8 mouse cellular contexts compared by ENCODE assay signal in the genomic region with DNA sequence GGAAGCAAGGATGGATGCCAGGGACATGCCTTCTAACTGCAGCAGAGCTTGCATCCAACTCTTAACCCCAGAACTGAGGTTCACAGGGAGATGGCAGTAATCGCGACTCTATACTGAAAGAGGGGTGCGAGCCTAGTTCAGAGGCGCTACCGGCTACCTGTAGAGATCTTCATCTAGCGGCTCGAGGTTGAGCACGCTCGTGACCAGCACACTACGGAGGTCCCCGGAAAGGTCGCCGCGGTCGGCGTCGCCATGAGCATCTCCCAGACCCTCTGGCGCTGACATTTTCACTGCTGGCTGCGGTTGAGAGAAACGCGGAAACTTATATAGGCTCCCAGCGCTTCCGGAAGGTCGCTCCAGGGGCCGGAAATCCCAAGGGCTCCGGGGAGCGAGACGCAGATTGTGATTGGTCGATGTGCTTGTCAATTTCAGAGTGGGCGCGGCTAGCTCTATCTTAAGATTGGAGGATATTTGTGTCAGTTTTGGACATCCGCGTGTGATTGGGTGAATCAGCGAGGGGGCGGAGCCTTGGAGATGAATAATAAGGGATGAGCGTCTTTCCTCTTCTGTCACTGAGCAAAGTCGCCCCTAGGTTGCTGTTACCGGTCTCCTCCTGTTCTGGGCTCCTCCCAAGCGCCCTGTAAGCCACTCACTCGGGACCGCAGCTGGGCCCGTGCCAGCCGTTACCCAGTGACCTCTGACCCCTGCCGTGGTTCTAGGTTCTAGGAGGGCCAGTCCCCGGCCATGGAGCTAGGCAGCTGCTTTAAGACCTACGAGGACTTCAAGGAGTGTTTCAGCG. TPM values are rescaled to one million over a fixed set of nuclear protein-coding genes. Genes with fewer than 3 reads are reported as not detected.
A peak's percentile ranks its signal among the peaks of the same experiment; 100 is the strongest.
DNase-seq lines count a peak whose midpoint lies in the region; ATAC-seq lines count a peak whose summit lies in the region.

A gene (minus strand): TSS at position 350 of the 799 bp plus-strand sequence.
A gene (plus strand): TSS at position 566 of the 799 bp plus-strand sequence.

- H3K27me3 ChIP-seq in hindbrain, embryonic 11.5 days (ENCODE audit: control insufficient read depth, insufficient read depth, low read length): no peaks in the 10 kb centered on the region

- WGBS in hindbrain, embryonic 11.5 days: under 1% methylated on average over 47 of the region's 47 CpGs

- peaks cover 3% of the 10 kb centered on the region; the same call in 1 of the 2 replicates for H3K36me3 ChIP-seq in hindbrain, embryonic 11.5 days (ENCODE audit: control insufficient read depth, insufficient read depth, low read length)

- peaks cover 4% of the 10 kb centered on the region for H3K4me1 ChIP-seq in hindbrain, embryonic 11.5 days (replicated peaks; ENCODE audit: control insufficient read depth, insufficient read depth, low read length)

- peak within 1 kb of the TSS; percentile 83 for H3K4me3 ChIP-seq in hindbrain, embryonic 11.5 days (ENCODE audit: low read depth, low read length)

- H3K9me3 ChIP-seq in hindbrain, embryonic 11.5 days (ENCODE audit: control insufficient read depth, low read length): no peaks in the 10 kb centered on the region

- H3K27ac ChIP-seq in hindbrain, embryonic 11.5 days (ENCODE audit: low read depth, low read length): peak within 1 kb of the TSS; percentile 77

- DNase-seq in MN1 (ENCODE audit: low spot score): peak; percentile 99
- DNase-seq in cerebellum, adult 9-10 months: peak; percentile 99
- peak; percentile 98 for DNase-seq in hindbrain, embryonic 11.5 days (ENCODE audit: low spot score)
- DNase-seq in layer of hippocampus, postnatal 10 days (ENCODE audit: low spot score in 2 of 2): peak; percentile 100
- peak; percentile 99 for DNase-seq in lung, postnatal 10 days
- peak; percentile 95 for DNase-seq in ovary, postnatal 36 days (ENCODE audit: low spot score)
- DNase-seq in thymus, postnatal 25 days: peak; percentile 99

- H3K4me2 ChIP-seq in hindbrain, embryonic 11.5 days (replicated peaks; ENCODE audit: low read depth, low read length): peak within 1 kb of the TSS; percentile 77

- peak; percentile 97 for ATAC-seq in frontal cortex, adult (ENCODE audit: low TSS enrichment)
- ATAC-seq in hindbrain, embryonic 11.5 days (ENCODE audit: low FRiP score): peak; percentile 97

- H3K9ac ChIP-seq in hindbrain, embryonic 11.5 days (ENCODE audit: low read depth, low read length): peak within 1 kb of the TSS; percentile 75

RNA-seq across cellular contexts. Expression of the first gene that starts in this region (rescaled TPM):
- polyA plus RNA-seq in hindbrain, embryonic 11.5 days (2014; fragmentation: Nextera tagmentation; extraction: Ambion mirVana): 11.9 and 12.8 TPM in 2 replicates
- 10 to 100 TPM; 24.1 to 28.6 TPM for total RNA-seq in layer of hippocampus, postnatal 10 days (2021)

RNA-seq across cellular contexts. Expression of the second gene that starts in this region (rescaled TPM):
- polyA plus RNA-seq in hindbrain, embryonic 11.5 days (2014; fragmentation: Nextera tagmentation; extraction: Ambion mirVana): 13.3 and 13.7 TPM in 2 replicates
- total RNA-seq in layer of hippocampus, postnatal 10 days (2021): 1 to 10 TPM; 8.9 to 9.4 TPM

Comparison
In these comparisons a context has a peak if more than half of its experiments do, and no peak if none do; other contexts are left out.
1. Peak in every context shown above with its lines: DNase-seq, ATAC-seq, H3K4me3 ChIP-seq and H3K27ac ChIP-seq.